Mouse (Mus musculus) left cerebral cortex, postnatal 36 days (tissue): Measurements from ENCODE around the gene Iars2. TPM values are rescaled to one million over a fixed set of nuclear protein-coding genes. Genes with fewer than 3 reads are reported as not detected.

Experiments
- DNase-seq, 2 experiments: peaks; one replicate each; pipeline ENCODE4 v3.0.0; 2021 to 2022; ENCODE audit warnings: low spot score in 2 of 2, mixed read lengths in 1 of 2
- intact Hi-C: fragments of 180-260 bp; cut with DNase I; formaldehyde crosslinking; loops from one replicate; pipeline ENCODE4 v1.15.1; 2025
- total RNA-seq, 2 experiments: library from RNA; stranded (reverse); gene quantifications; 2 replicates each; pipeline ENCODE4 v1.2.3; 2021

Gene Iars2
- total RNA-seq, 2 experiments from 2014 or later = 31.4 to 33.4 TPM

- DNase-seq = no peak
- intact Hi-C loops = no loop called here
These were observed 44.5 kb downstream of the Iars2 start for GRCm38 (mm10) chr1:185284740-185285139.

- intact Hi-C loops = no loop called here
- no peak for DNase-seq
These were observed 45.9 kb downstream of the Iars2 start for GRCm38 (mm10) chr1:185283247-185283646.

GRCm38 (mm10) chr1:185282846-185283245 lies 46.4 kb downstream of the Iars2 start:
- intact Hi-C loops = no loop called here
- DNase-seq = no peak

- intact Hi-C loops = no loop called here
- DNase-seq = no peak
These were observed 48.6 kb downstream of the Iars2 start for GRCm38 (mm10) chr1:185280616-185281015.

- DNase-seq = no peak
- intact Hi-C loops = no loop called here
These were observed 49.9 kb downstream of the Iars2 start for GRCm38 (mm10) chr1:185279288-185279687.

- intact Hi-C loops = no loop called here
- no peak for DNase-seq
These were observed 52.2 kb downstream of the Iars2 start for GRCm38 (mm10) chr1:185277022-185277421.

GRCm38 (mm10) chr1:185275976-185276375 lies 53.2 kb downstream of the Iars2 start:
- DNase-seq = no peak
- intact Hi-C loops = no loop called here

GRCm38 (mm10) chr1:185274819-185275545 lies 54.2 kb downstream of the Iars2 start:
- no peak for DNase-seq
- intact Hi-C loops = no loop called here

- intact Hi-C loops = no loop called here
- no peak for DNase-seq
These were observed 57.8 kb downstream of the Iars2 start for GRCm38 (mm10) chr1:185271373-185271772.

GRCm38 (mm10) chr1:185270403-185271097 lies 58.6 kb downstream of the Iars2 start:
- intact Hi-C loops = no loop called here

GRCm38 (mm10) chr1:185268675-185269074 lies 60.5 kb downstream of the Iars2 start:
- no peak for DNase-seq

More at GRCm38 (mm10) chr1:185270403-185271097, 58.6 kb downstream of the Iars2 start:
- DNase-seq = no peak

GRCm38 (mm10) chr1:185262565-185262964 lies 66.6 kb downstream of the Iars2 start:
- intact Hi-C loops = no loop called here
- DNase-seq = no peak

More at GRCm38 (mm10) chr1:185268675-185269074, 60.5 kb downstream of the Iars2 start:
- intact Hi-C loops = no loop called here

GRCm38 (mm10) chr1:185256753-185257152 lies 72.4 kb downstream of the Iars2 start:
- no peak for DNase-seq
- intact Hi-C loops = no loop called here

GRCm38 (mm10) chr1:185255336-185255735 lies 73.9 kb downstream of the Iars2 start:
- intact Hi-C loops = no loop called here
- DNase-seq = no peak

- DNase-seq = peak; percentile 43 to 60
- intact Hi-C loops = no loop called here
These were observed 75.9 kb downstream of the Iars2 start for GRCm38 (mm10) chr1:185253140-185253892.

- intact Hi-C loops = no loop called here
- no peak for DNase-seq
These were observed 76.8 kb downstream of the Iars2 start for GRCm38 (mm10) chr1:185252351-185252750.

- intact Hi-C loops = no loop called here
- no peak for DNase-seq
These were observed 80.5 kb downstream of the Iars2 start for GRCm38 (mm10) chr1:185248728-185249127.

GRCm38 (mm10) chr1:185247429-185248085 lies 81.6 kb downstream of the Iars2 start:
- intact Hi-C loops = no loop called here
- no peak for DNase-seq

- no peak for DNase-seq
- intact Hi-C loops = no loop called here
These were observed 83.7 kb downstream of the Iars2 start for GRCm38 (mm10) chr1:185245456-185245855.

- DNase-seq = no peak
- intact Hi-C loops = no loop called here
These were observed 86.2 kb downstream of the Iars2 start for GRCm38 (mm10) chr1:185243013-185243412.
